Mouse (Mus musculus) cerebellum, adult 2 months (tissue): ENCODE results near the gene Zfp57. TPM values are rescaled to one million over a fixed set of nuclear protein-coding genes. Genes with fewer than 3 reads are reported as not detected.
"Not testable (repeated sequence)": the region's sequence is repeated elsewhere in the genome, so short reads cannot be mapped to it uniquely, and the experiment has no call there.

Source experiments
- DNase-seq, 2 experiments: peaks; one replicate each; pipeline ENCODE4 v3.0.0; 2021
- H3K27ac ChIP-seq: fragments of 200-500 bp; 2 replicates; pipeline ENCODE4 v1.5.1; 2012; ENCODE audit warnings: low read length, control low read depth, inconsistent platforms; ENCODE audit not compliant: insufficient read depth
- H3K27me3 ChIP-seq: fragments of 200-500 bp; 2 replicates; pipeline ENCODE4 v1.6.1; 2012; ENCODE audit warnings: inconsistent platforms, mild to moderate bottlenecking, low read length, moderate library complexity; ENCODE audit not compliant: control insufficient read depth, insufficient read depth
- H3K4me1 ChIP-seq: fragments of 200-500 bp; 2 replicates; pipeline ENCODE4 v1.6.1; 2011; ENCODE audit warnings: low read length; ENCODE audit not compliant: control insufficient read depth, insufficient read depth
- H3K4me3 ChIP-seq: fragments of 200-500 bp; replicated peaks from 2 replicates; pipeline ENCODE3; 2011; ENCODE audit warnings: mild to moderate bottlenecking, low read depth, low read length, control low read depth; ENCODE audit not compliant: insufficient read depth
- CTCF ChIP-seq: fragments of 200-500 bp; IDR thresholded peaks from 2 replicates; pipeline ENCODE4 v1.5.1; 2011; ENCODE audit warnings: low read depth, mild to moderate bottlenecking, control low read depth, low read length, moderate library complexity, borderline replicate concordance; ENCODE audit not compliant: insufficient read depth
- POLR2A ChIP-seq: fragments of 200-500 bp; IDR thresholded peaks from 2 replicates; pipeline ENCODE4 v1.6.1; 2011; ENCODE audit warnings: low read length, control low read depth, borderline replicate concordance; ENCODE audit not compliant: insufficient read depth
- WGBS: fragments of 180-500 bp; shearing (Covaris S2); methylation state at CpG from one replicate; pipeline ENCODE4 v1.1.7; 2018; 5-methylcytosine and 5-hydroxymethylcytosine counted together
- polyA plus RNA-seq: library from polyadenylated mRNA; depleted of rRNA; stranded (reverse); fragments of >200 nt; gene quantifications from 2 replicates; pipeline ENCODE4 v1.2.3, GENCODE M21; 2012

Zfp57 gene
- polyA plus RNA-seq, 1 experiment = 10.3 TPM

GRCm38 (mm10) chr17:37003366-37003765 lies 2.4 kb downstream of the Zfp57 start:
- TF ChIP-seq CTCF = no peak
- TF ChIP-seq POLR2A = no peak
- H3K27ac ChIP-seq = no peak overlapping the region
- H3K4me1 ChIP-seq = no peaks in the 10 kb centered on the region
- no peak for DNase-seq
- H3K4me3 ChIP-seq = no peak overlapping the region
- H3K27me3 ChIP-seq = no peaks in the 10 kb centered on the region
- 27% methylated on average over 4 of the region's 4 CpGs for WGBS

DNA sequence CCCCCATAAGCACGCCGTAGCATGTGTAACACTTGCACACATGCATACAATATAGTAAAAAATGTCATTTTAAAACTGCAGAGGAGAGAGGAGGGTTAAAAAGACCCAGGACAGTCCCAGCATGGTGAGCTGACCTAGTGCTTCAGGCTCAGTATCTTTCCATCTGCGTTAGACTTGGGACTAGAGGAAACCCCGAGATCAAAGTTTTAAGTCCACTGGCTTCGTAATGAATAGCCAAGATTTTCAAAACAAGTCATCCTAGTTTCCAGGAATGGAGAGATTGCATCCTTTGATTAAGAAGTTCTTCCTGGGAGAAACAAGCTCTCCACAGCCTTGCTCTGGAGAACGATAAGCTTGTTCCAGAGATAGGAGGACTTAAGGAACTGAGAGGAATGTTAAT lies 7.2 kb downstream of the Zfp57 start:
- Histone ChIP-seq H3K4me1 (no peaks in the 10 kb centered on the region), H3K4me3 (no peak overlapping the region), H3K27me3 (no peaks in the 10 kb centered on the region), H3K27ac (no peak overlapping the region)
- no peak for DNase-seq
- no peak for TF ChIP-seq CTCF
- no peak for TF ChIP-seq POLR2A
- WGBS = 91% methylated on average over 6 of the region's 6 CpGs

- WGBS = 94% methylated on average over 17 of the region's 17 CpGs
- no peak overlapping the region for H3K27ac ChIP-seq
- H3K27me3 ChIP-seq = no peaks in the 10 kb centered on the region
- H3K4me1 ChIP-seq = no peaks in the 10 kb centered on the region
- H3K4me3 ChIP-seq = no peak overlapping the region
- TF ChIP-seq POLR2A = no peak
- TF ChIP-seq CTCF = no peak
- DNase-seq = no peak
These were observed 8.6 kb downstream of the Zfp57 start for GRCm38 (mm10) chr17:37009460-37010042.

GRCm38 (mm10) chr17:37011719-37012118 lies 10.8 kb downstream of the Zfp57 start:
- H3K4me3 ChIP-seq = no peak overlapping the region
- no peak for TF ChIP-seq CTCF
- TF ChIP-seq POLR2A = no peak
- no peaks in the 10 kb centered on the region for H3K27me3 ChIP-seq
- no peak overlapping the region for H3K27ac ChIP-seq
- H3K4me1 ChIP-seq = no peaks in the 10 kb centered on the region
- DNase-seq = no peak
- WGBS = 82% methylated on average over 3 of the region's 3 CpGs

DNA sequence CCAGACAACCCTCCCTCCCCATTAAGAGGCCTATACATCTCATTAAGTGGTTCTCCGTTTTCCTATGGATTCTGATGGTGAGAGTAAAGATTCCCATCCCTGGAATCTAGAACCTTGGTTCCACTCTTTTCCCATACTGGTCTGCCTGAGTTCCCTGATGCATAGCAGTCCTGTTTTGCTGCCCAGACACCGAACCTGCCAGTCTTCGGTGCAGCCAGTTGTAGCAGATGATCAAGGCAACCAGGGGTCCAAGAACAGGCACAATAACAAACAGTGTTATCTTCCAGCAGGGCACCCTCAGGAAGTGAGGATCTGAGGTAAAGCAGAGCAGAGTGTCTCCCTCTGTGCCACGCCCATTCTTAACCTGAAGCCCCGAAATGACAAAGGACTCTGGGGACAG lies 11.2 kb downstream of the Zfp57 start:
- no peaks in the 10 kb centered on the region for H3K27me3 ChIP-seq
- 76% methylated on average over 5 of the region's 5 CpGs for WGBS
- no peak for DNase-seq
- H3K4me1 ChIP-seq = no peaks in the 10 kb centered on the region
- H3K27ac ChIP-seq = no peak overlapping the region
- no peak for TF ChIP-seq POLR2A
- no peak for TF ChIP-seq CTCF
- no peak overlapping the region for H3K4me3 ChIP-seq

GRCm38 (mm10) chr17:37016333-37016732 lies 15.4 kb downstream of the Zfp57 start:
- Histone ChIP-seq H3K4me1 (no peaks in the 10 kb centered on the region), H3K27ac (no peak overlapping the region)
- TF ChIP-seq CTCF (no peak), POLR2A (no peak)

DNA sequence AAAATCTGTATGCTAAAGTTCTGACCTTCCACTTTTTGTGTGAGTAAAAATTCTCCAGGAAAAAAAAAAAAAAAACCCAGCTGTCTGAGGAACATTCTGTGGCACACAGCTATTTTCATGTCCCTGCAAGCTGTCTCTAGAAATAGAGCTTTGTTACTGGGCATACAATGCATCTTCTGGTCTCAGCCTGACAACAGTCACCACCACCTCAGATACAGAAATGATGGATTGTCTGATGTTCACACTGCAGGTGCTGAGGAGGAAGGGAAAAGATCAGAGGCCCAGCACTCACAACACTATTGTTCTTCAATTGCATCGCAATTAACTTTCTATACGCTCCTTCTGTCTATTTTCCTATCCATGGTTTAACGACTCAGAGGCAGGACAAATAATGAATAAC lies 17.4 kb downstream of the Zfp57 start:
- WGBS = 71% methylated on average over 3 of the region's 3 CpGs
- no peaks in the 10 kb centered on the region for H3K27me3 ChIP-seq
- H3K27ac ChIP-seq = peak overlapping the region; percentile 64; the same call in 1 of the 2 replicates
- TF ChIP-seq CTCF = no peak
- TF ChIP-seq POLR2A = no peak
- no peak overlapping the region for H3K4me3 ChIP-seq
- no peaks in the 10 kb centered on the region for H3K4me1 ChIP-seq
- DNase-seq = no peak

More at GRCm38 (mm10) chr17:37016333-37016732, 15.4 kb downstream of the Zfp57 start:
- H3K4me3 ChIP-seq = no peak overlapping the region
- H3K27me3 ChIP-seq = no peaks in the 10 kb centered on the region
- DNase-seq = no peak

GRCm38 (mm10) chr17:37019242-37019641 lies 18.3 kb downstream of the Zfp57 start:
- not testable (repeated sequence) for DNase-seq, H3K4me3 ChIP-seq, H3K27ac ChIP-seq, H3K27me3 ChIP-seq, H3K4me1 ChIP-seq
- WGBS = 89% methylated on average over 5 of the region's 5 CpGs
